Mouse (Mus musculus): Measurements from ENCODE around the gene Entpd8. TPM values are rescaled to one million over a fixed set of nuclear protein-coding genes. Genes with fewer than 3 reads are reported as not detected.

The Entpd8 gene
- polyA plus RNA-seq (2015; fragmentation: Illumina TruSeq; extraction: RNeasy Lipid Tissue Mini Kit (QIAGEN cat#74804); ENCODE audit: insufficient read depth, low read depth, low replicate concordance) = not detected

DNA sequence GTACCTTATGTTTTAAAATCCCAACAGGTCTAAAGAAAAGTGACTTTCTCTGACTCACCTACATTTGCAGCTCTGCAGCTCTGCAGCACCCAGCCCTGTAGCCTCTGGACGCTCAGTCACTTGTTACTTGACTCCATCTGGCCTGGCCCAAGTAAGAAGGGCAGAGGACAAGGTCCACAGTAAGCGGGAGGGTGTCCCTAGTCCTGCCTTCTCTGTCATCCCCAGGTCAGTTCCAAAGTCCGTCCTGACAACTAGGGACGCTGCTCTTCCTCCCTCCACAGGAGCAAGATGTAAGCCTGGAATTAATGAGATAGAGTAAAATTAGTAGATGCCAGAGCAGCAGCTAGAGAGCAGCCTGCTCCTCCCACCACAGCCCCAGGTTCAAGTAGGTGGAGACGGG is at the start of gene Entpd8:
TSS of gene Entpd8 (plus strand) at position 229 of the 400 bp plus-strand sequence.

DNA sequence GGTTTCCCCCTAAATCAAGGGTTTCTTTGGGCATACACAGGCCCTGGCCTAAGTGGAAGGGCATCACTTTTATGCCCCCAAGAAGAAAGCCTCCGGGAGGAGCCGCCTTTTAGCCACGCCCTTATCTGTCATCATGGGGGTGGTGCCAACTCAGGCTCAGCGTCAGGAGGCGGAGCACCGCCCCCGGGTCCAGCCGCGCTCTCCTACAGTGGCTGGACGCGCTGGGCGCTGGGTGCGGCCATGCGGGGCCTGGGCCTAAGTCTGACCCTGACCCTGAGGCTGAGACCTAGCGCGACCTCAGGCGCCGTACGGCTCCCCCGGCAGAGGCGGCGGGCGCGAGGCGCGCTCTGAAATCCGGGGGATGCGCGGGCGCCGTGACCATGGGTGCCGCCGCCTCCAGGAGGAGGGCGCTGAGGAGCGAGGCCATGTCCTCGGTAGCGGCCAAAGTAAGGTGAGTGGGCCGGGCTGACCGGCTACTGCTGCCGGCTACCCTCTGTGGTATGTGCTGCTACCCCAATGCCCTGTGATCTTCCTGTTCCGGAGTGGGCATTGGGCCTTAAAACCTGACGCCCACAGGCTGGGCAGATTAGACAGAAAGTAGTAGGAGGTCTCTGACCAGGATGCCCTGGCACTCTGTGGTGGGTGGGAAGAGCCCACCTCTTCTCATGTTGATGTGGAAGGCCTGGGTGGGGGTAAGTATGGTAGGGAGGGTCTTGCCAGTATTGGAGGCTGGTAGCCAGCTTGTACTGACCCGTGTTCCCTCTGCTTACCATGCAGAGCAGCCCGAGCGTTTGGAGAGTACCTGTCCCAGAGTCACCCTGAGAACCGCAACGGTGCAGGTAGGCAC is 25.7 kb upstream of the Entpd8 start, which contains the start of gene Nsmf:
TSS of gene Nsmf (plus strand) at position 135 of the 847 bp plus-strand sequence.

DNA sequence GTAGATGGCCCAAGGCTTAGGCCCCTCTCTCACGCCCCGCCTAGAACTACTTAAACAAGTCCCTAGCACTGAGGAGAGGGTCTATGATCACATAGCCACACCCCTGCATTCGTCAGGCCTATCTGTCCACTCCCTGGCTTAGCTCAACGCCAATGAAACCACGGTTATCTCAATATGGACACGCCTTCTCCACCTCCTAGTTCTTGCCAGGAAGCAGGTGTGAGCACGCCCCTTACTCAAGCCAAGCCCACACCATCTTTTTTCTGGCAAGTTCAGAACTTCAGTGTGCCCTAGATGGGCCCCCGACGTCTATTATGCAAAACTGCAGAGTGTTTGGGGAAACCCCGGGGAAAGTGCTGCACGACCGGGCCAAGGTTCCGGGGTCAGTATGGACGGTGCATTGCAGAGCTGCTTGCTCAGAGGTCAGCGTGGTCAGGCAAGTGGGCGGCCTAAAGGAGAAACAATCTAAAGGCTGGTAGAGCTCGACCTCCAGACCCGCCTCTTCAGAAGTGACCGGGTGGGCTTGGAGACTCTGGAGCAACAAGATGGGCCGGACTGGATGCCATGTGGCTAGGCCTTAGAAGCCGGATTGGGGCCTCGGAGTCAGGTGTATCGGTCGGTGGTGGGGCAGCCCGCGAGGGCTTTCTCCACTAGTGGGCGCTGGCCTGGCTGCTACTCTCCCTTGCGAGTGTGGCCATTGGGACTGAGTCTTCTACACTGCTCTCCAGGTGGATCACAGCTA is 15.2 kb downstream of the Entpd8 start, which contains the start of gene Noxa1:
TSS of gene Noxa1 (minus strand) at position 41 of the 742 bp plus-strand sequence.

Other genes with a start within 250 kb of the Entpd8 start
- 9.9 TPM for gene Ehmt1, start 160.7 kb upstream of the Entpd8 start, polyA plus RNA-seq (2015; fragmentation: Illumina TruSeq; extraction: RNeasy Lipid Tissue Mini Kit (QIAGEN cat#74804); ENCODE audit: insufficient read depth, low read depth, low replicate concordance)
- gene Arrdc1, start 145.1 kb upstream of the Entpd8 start, polyA plus RNA-seq (2015; fragmentation: Illumina TruSeq; extraction: RNeasy Lipid Tissue Mini Kit (QIAGEN cat#74804); ENCODE audit: insufficient read depth, low read depth, low replicate concordance) = 12.7 TPM
- gene Zmynd19, start 130.5 kb upstream of the Entpd8 start, polyA plus RNA-seq (2015; fragmentation: Illumina TruSeq; extraction: RNeasy Lipid Tissue Mini Kit (QIAGEN cat#74804); ENCODE audit: insufficient read depth, low read depth, low replicate concordance) = 1.6 TPM
- 4.7 TPM for gene Dph7, start 117.9 kb upstream of the Entpd8 start, polyA plus RNA-seq (2015; fragmentation: Illumina TruSeq; extraction: RNeasy Lipid Tissue Mini Kit (QIAGEN cat#74804); ENCODE audit: insufficient read depth, low read depth, low replicate concordance)
- gene Mrpl41, start 105.2 kb upstream of the Entpd8 start, polyA plus RNA-seq (2015; fragmentation: Illumina TruSeq; extraction: RNeasy Lipid Tissue Mini Kit (QIAGEN cat#74804); ENCODE audit: insufficient read depth, low read depth, low replicate concordance) = 8.3 TPM
- 12.8 TPM for gene Pnpla7, start 104.3 kb upstream of the Entpd8 start, polyA plus RNA-seq (2015; fragmentation: Illumina TruSeq; extraction: RNeasy Lipid Tissue Mini Kit (QIAGEN cat#74804); ENCODE audit: insufficient read depth, low read depth, low replicate concordance)
- gene Nsmf, start 25.9 kb upstream of the Entpd8 start, polyA plus RNA-seq (2015; fragmentation: Illumina TruSeq; extraction: RNeasy Lipid Tissue Mini Kit (QIAGEN cat#74804); ENCODE audit: insufficient read depth, low read depth, low replicate concordance) = 18.6 TPM
- not detected for gene Noxa1, start 14.8 kb downstream of the Entpd8 start, polyA plus RNA-seq (2015; fragmentation: Illumina TruSeq; extraction: RNeasy Lipid Tissue Mini Kit (QIAGEN cat#74804); ENCODE audit: insufficient read depth, low read depth, low replicate concordance)
- gene Nrarp, start 100.5 kb downstream of the Entpd8 start, polyA plus RNA-seq (2015; fragmentation: Illumina TruSeq; extraction: RNeasy Lipid Tissue Mini Kit (QIAGEN cat#74804); ENCODE audit: insufficient read depth, low read depth, low replicate concordance) = 5.7 TPM
- 4.7 TPM for gene Tor4a, start 116.6 kb downstream of the Entpd8 start, polyA plus RNA-seq (2015; fragmentation: Illumina TruSeq; extraction: RNeasy Lipid Tissue Mini Kit (QIAGEN cat#74804); ENCODE audit: insufficient read depth, low read depth, low replicate concordance)
- gene Nelfb, start 131.2 kb downstream of the Entpd8 start, polyA plus RNA-seq (2015; fragmentation: Illumina TruSeq; extraction: RNeasy Lipid Tissue Mini Kit (QIAGEN cat#74804); ENCODE audit: insufficient read depth, low read depth, low replicate concordance) = 17.7 TPM
- gene Stpg3, start 134.3 kb downstream of the Entpd8 start, polyA plus RNA-seq (2015; fragmentation: Illumina TruSeq; extraction: RNeasy Lipid Tissue Mini Kit (QIAGEN cat#74804); ENCODE audit: insufficient read depth, low read depth, low replicate concordance) = not detected
- not detected for gene Fam166a, start 138.4 kb downstream of the Entpd8 start, polyA plus RNA-seq (2015; fragmentation: Illumina TruSeq; extraction: RNeasy Lipid Tissue Mini Kit (QIAGEN cat#74804); ENCODE audit: insufficient read depth, low read depth, low replicate concordance)
- gene Tubb4b, start 144.4 kb downstream of the Entpd8 start, polyA plus RNA-seq (2015; fragmentation: Illumina TruSeq; extraction: RNeasy Lipid Tissue Mini Kit (QIAGEN cat#74804); ENCODE audit: insufficient read depth, low read depth, low replicate concordance) = 52.2 TPM
- gene Slc34a3, start 154.1 kb downstream of the Entpd8 start, polyA plus RNA-seq (2015; fragmentation: Illumina TruSeq; extraction: RNeasy Lipid Tissue Mini Kit (QIAGEN cat#74804); ENCODE audit: insufficient read depth, low read depth, low replicate concordance) = not detected
- not detected for gene Rnf224, start 156.5 kb downstream of the Entpd8 start, polyA plus RNA-seq (2015; fragmentation: Illumina TruSeq; extraction: RNeasy Lipid Tissue Mini Kit (QIAGEN cat#74804); ENCODE audit: insufficient read depth, low read depth, low replicate concordance)
- 2.2 TPM for gene Rnf208, start 162.0 kb downstream of the Entpd8 start, polyA plus RNA-seq (2015; fragmentation: Illumina TruSeq; extraction: RNeasy Lipid Tissue Mini Kit (QIAGEN cat#74804); ENCODE audit: insufficient read depth, low read depth, low replicate concordance)
- gene Cysrt1, start 162.1 kb downstream of the Entpd8 start, polyA plus RNA-seq (2015; fragmentation: Illumina TruSeq; extraction: RNeasy Lipid Tissue Mini Kit (QIAGEN cat#74804); ENCODE audit: insufficient read depth, low read depth, low replicate concordance) = not detected
- 8.3 TPM for gene AL732309.1, start 166.6 kb downstream of the Entpd8 start, polyA plus RNA-seq (2015; fragmentation: Illumina TruSeq; extraction: RNeasy Lipid Tissue Mini Kit (QIAGEN cat#74804); ENCODE audit: insufficient read depth, low read depth, low replicate concordance)
- gene Tmem203, start 175.1 kb downstream of the Entpd8 start, polyA plus RNA-seq (2015; fragmentation: Illumina TruSeq; extraction: RNeasy Lipid Tissue Mini Kit (QIAGEN cat#74804); ENCODE audit: insufficient read depth, low read depth, low replicate concordance) = 6.4 TPM
- gene Tprn, start 182.3 kb downstream of the Entpd8 start, polyA plus RNA-seq (2015; fragmentation: Illumina TruSeq; extraction: RNeasy Lipid Tissue Mini Kit (QIAGEN cat#74804); ENCODE audit: insufficient read depth, low read depth, low replicate concordance) = 1.3 TPM
- gene Ssna1, start 192.1 kb downstream of the Entpd8 start, polyA plus RNA-seq (2015; fragmentation: Illumina TruSeq; extraction: RNeasy Lipid Tissue Mini Kit (QIAGEN cat#74804); ENCODE audit: insufficient read depth, low read depth, low replicate concordance) = 14.8 TPM
- gene Anapc2, start 192.2 kb downstream of the Entpd8 start, polyA plus RNA-seq (2015; fragmentation: Illumina TruSeq; extraction: RNeasy Lipid Tissue Mini Kit (QIAGEN cat#74804); ENCODE audit: insufficient read depth, low read depth, low replicate concordance) = 14.2 TPM
- gene Tmem210, start 207.8 kb downstream of the Entpd8 start, polyA plus RNA-seq (2015; fragmentation: Illumina TruSeq; extraction: RNeasy Lipid Tissue Mini Kit (QIAGEN cat#74804); ENCODE audit: insufficient read depth, low read depth, low replicate concordance) = not detected
- gene Lrrc26, start 209.6 kb downstream of the Entpd8 start, polyA plus RNA-seq (2015; fragmentation: Illumina TruSeq; extraction: RNeasy Lipid Tissue Mini Kit (QIAGEN cat#74804); ENCODE audit: insufficient read depth, low read depth, low replicate concordance) = not detected
- 1.8 TPM for gene Grin1, start 238.9 kb downstream of the Entpd8 start, polyA plus RNA-seq (2015; fragmentation: Illumina TruSeq; extraction: RNeasy Lipid Tissue Mini Kit (QIAGEN cat#74804); ENCODE audit: insufficient read depth, low read depth, low replicate concordance)

All from pancreas, adult 10 weeks (tissue).